Mouse (Mus musculus) Muller cell, postnatal 12 days (primary cell): ENCODE results near the gene Mid1.

Experiments
- DNase-seq: peaks from one replicate; pipeline ENCODE4 v3.0.0-alpha.2; 2015; ENCODE audit errors: inconsistent ontology term

Mid1 gene

DNA sequence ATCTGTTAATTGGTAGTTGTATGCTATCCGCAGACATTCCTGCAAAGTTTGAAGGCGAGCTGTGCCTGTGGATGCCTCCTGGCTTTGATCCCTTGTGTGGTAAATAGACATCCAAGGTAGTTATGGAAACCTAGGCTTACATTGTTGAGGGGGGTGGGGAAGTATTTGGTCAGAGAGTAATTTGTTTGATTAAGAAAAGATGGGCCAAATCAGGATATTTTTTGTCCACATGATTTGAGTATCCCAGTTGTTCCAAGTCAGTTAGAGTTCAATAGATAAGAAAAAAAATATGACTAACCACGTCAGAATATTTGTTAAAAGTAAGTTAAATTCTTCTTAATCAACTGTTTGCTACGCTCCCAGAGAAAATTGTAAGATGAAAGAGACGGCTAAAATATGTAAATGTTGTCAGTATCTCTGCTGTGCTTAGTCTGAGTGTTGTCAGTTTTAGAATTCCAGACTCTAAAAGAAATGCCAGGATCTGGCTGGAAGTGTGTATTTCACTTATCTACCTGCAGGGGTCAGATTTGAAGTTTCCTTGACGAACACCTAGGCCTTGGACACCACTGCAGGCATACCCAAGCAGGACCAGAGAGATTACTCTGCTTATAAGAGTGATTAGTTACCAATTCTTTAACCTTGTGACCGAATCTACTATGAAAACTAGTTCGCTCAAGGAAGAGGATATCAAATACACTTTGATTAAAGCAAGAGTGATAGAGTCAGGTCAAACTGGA lies 198.7 kb downstream of the Mid1 start:
- peak; percentile 82 for DNase-seq

DNA sequence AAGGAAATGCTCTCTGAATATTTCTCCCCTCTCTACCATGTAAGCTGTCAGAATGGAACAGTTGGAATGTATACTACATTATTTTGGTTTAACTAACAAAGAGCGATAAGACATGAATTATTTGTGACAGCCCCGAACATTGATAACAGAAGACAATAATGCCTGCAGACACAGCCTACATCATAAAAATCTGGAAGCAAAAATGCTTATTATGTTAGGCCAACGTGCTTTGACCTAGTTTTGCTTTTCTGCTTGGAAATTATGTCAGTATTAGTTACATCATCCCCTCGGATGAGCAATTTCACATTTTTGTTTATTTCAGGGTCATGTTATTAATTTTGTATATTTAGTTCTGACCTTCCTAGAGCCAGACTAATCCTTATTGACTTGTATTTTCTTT lies 205.5 kb downstream of the Mid1 start:
- DNase-seq = peak; percentile 80

- no peak for DNase-seq
Observed at GRCm38 (mm10) chrX:169892100-169892499, 207.1 kb downstream of the Mid1 start.

- no peak for DNase-seq
Observed at GRCm38 (mm10) chrX:169892631-169893030, 207.6 kb downstream of the Mid1 start.

- peak; percentile 69 for DNase-seq
Observed at GRCm38 (mm10) chrX:169899227-169899950, 214.4 kb downstream of the Mid1 start.

- no peak for DNase-seq
Observed at GRCm38 (mm10) chrX:169902860-169903259, 217.9 kb downstream of the Mid1 start.

- DNase-seq = no peak
Observed at GRCm38 (mm10) chrX:169903656-169904055, 218.7 kb downstream of the Mid1 start.

GRCm38 (mm10) chrX:169906054-169906508 lies 221.1 kb downstream of the Mid1 start:
- peak; percentile 77 for DNase-seq

DNA sequence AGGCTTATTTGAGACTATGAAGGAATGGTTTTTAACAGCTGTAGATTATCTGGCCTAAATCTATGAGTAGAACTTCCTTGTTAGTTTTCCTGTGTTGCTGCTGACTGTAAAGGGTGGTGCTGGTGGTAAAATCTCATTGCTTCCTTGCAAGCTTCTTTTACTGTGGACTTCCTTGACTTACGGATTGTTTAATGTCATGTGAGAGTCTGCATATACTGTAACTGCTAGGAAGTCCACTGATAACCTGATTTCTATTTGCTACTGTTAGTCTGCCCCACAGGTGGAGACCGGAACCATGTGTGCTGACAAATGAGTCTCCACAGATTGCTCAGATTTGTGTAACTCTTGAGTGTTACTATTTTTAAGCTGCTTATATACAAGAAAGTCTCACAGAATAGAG lies 224.9 kb downstream of the Mid1 start:
- DNase-seq = no peak

DNA sequence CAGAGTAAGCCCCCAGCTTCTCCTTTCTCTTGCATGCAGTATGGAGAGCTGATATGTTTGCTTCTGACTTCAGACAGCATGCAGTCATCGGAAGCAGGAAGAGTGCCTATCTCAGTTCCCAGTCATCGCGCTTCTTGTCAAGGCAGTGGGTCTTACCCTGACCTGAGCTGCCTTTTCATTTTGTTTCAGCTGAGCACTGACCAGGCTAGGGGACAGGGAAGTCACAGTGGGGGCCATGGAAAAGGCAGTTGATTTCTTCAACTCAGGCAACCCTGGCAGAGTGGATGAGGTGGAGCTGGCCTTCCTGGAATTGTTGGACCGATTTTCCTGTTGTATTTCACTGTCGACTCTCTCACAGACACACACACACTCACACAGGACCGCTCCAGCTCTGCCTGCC lies 230.7 kb downstream of the Mid1 start:
- DNase-seq = no peak

- DNase-seq = no peak
Observed at GRCm38 (mm10) chrX:169922541-169922940, 237.5 kb downstream of the Mid1 start.

- DNase-seq = no peak
Observed at GRCm38 (mm10) chrX:169923417-169923816, 238.4 kb downstream of the Mid1 start.

DNA sequence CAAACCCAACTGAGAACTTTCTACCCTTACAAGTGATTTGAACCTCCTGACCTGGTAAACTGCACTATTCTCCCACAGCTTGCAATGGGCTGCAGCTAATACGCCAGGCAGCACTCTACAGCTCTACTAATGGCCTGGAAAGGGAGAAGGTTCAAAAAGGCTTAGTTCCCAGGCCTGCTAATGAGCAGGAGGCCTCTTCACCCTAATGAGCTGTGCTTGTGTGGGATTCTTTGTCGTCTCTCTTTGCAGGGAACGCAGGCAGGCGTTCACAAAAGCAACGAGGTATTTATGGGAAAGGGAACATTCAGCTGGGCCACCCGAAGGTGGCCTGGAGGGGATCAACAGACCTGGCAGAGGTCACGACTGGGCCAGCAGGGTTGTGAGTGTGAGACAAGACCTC lies 240.6 kb downstream of the Mid1 start:
- DNase-seq = peak; percentile 88

- DNase-seq = peak; percentile 65
Observed at GRCm38 (mm10) chrX:169927110-169927817, 242.3 kb downstream of the Mid1 start.

- DNase-seq = peak; percentile 37
Observed at GRCm38 (mm10) chrX:169930868-169931267, 245.9 kb downstream of the Mid1 start.

DNA sequence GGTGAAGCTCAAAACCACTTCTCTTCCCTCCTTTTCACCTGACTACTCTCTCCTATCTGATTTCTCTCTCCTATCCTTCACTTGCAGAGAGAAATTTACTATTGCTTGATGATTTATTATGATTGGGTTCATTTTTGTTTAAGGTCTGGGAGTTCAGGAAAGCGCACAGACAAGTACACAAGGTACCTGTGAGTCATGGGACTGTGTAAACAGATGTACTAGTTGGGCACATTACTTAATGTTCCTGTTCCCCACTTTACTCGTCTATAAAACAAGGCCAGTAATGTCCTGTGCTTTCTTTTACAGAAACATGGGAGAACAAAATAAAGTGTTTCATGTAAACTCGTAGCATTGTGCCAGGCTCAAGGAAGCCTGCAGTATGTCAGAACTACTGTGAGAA lies 248.2 kb downstream of the Mid1 start:
- DNase-seq = no peak

DNA sequence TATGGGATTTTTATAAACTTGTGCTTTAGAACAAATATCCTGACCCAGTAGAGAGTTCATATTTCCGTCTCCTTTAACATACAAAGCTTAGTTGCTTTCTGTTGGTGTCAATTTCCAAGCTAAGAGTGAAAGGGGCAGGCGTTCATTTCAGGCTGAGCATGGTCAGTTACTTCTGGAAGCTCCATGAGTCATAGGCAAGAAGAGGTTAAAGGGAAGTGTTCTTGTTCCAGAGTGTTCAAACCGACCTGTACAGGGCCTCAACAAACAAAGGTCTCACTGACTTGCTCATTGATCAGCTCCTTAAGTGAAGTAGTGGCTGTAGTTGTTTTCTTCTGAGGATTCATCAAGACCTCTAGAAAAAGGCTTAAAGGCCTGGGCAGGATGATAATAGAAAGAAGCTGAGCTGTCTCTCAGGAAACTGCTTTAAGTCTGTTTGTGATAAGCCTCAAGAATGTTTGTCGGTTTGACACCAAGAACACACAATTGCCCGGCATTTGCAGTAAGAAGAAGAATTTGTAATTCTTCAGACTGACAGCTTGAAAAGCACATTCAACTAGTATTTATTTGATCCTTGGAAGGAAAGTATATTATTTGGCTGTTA lies 252.2 kb downstream of the Mid1 start:
- DNase-seq = no peak

GRCm38 (mm10) chrX:169940531-169940930 lies 255.5 kb downstream of the Mid1 start:
- DNase-seq = no peak

DNA sequence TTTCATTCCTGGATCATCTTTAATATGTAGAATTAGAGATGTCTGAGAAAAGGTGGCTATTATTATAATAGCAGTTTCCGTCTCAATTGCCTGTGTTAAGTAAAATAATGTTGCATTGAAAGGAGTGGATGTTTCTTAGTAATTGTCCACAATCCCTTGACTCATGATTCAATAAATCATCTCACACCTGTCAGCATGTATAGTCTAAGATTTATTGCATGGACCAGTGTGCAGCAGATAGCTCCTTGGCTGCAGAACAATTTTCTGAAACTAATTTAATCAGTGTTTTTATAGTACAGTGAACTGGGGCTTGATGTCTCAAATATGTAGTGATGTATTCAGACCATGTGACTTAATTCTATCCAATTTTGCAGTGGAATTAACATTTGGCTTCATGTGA lies 265.6 kb downstream of the Mid1 start:
- DNase-seq = no peak

- DNase-seq = no peak
Observed at GRCm38 (mm10) chrX:169969337-169969736, 284.3 kb downstream of the Mid1 start.

DNA sequence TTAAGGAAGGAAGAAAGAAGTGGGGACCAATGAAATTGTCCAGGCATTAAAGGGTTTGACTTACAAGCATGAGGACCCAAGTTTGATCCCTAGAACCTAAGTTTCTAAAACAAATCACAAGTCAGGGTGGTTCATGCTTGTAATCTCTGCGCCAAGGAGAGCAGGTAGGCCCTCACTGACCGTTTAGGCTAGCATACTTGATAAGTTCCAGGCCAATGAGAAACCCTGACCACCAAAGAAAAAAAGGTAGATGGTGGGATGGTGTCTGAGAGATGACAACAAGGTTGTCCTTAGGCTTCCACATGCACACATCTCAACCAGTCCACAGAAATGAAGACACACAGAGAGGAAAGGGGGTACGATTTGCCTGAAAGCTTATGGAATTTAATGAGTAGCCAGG lies 284.8 kb downstream of the Mid1 start:
- peak; percentile 3 for DNase-seq

- peak; percentile 14 for DNase-seq
Observed at GRCm38 (mm10) chrX:169970546-169970945, 285.5 kb downstream of the Mid1 start.
